Mouse (Mus musculus): ENCODE results near the gene Ppbp. TPM values are rescaled to one million over a fixed set of nuclear protein-coding genes. Genes with fewer than 3 reads are reported as not detected.

The Ppbp gene
- 10 to 100 TPM; 10.5 to 27.1 (median 17.0) TPM for total RNA-seq (2022)

DNA sequence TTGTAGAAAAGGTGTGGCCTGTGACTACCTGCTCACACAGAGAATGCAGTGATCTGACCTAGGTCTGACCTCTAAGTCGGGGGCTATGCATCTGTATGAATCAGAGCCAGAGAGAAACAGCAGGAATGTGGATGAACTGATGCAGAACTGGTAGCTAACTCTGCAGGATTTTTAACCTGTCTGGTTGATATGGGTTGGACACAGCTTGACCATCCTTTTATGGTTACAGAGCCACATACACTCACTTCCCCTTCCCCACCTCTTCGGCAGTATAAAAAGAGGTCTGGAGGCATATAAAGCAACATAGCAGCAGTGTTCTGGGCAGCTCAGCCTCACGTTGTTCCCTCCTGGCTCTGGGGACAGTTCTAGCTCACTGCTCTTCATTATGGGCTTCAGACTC, at the start of gene Ppbp:
Ppbp (plus strand) TSS at position 301 of the 400 bp plus-strand sequence.
- DNase-seq (ENCODE audit: low spot score), result no peak

DNA sequence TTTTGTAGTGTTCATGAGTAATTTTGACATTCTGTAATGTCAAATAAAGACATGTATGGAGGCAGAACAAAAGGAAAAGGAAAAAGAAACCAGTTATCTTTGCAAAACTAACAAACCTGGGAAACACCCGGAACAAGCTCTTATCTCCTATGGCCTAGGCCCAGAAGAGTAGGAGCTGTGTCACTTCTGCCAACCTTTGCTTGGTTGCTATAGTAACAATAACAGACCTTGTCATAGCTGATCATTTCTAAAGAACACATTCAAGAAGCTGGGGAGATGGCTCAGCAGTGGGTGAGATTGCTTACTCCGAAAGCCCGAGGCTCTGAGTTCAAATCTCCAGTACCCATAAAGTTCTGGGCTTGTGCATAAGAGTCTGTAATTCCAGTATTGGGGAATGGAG, 45.7 kb upstream of the Ppbp start:
- DNase-seq (ENCODE audit: low spot score), result no peak

DNA sequence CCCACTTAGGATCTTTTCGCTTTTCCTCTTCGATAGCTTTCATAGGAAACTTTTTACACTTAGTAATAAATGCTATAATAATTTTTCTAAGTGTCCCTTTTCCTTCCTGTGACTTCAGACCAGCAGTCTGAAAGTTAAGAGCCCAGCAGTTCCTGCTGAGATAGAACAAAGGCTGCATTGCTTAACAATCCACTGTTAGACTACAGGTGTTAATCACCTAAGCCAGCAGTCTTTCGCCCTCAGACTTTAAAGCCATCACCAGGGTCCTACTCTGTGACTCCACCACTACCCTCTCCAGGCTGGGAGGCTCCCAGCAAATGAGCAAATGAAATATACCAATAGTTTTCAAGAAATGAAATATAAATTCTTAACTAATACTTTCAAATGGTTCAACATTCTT, 40.1 kb upstream of the Ppbp start:
- no peak for DNase-seq (ENCODE audit: low spot score)

DNA sequence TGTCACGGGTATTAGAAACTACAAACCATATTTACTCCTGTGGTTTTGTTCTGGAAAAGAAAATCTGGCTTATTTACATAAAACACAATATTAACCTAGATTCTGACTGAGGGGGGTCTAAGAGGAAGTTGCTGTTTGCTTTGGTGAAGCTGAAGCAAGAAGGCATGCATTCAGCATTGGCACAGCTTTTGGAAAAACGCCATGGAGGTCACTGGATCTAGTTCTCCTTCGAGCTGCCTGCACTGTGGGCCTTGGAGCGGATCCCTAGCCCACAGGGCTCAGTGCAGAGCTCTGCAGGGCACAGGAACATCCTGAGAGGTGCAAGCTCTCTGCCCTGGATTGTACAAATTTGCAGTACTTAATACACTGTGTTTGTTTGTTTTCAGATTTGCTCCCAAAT, 36.8 kb upstream of the Ppbp start:
- peak; percentile 9 for DNase-seq (ENCODE audit: low spot score)

DNA sequence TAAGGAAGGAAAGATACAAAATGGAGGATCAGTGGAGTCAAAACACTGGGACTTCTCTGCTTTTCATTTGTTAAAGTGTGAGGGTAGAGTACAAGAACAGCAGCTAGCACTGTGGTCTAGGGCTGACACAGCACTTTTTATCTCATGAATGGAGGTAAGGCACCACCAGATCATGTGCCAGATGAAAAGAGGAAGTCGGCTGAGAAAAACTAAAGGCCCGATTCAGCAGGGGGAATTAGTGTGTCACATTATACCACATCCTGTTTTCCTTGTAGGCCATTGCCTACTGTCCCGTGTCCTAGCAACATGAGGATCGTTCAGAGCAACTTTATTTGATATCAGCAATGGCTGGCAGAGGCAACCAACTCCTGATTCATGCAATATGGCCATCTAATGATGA, 26.3 kb upstream of the Ppbp start:
- peak; percentile 46 for DNase-seq (ENCODE audit: low spot score)

DNA sequence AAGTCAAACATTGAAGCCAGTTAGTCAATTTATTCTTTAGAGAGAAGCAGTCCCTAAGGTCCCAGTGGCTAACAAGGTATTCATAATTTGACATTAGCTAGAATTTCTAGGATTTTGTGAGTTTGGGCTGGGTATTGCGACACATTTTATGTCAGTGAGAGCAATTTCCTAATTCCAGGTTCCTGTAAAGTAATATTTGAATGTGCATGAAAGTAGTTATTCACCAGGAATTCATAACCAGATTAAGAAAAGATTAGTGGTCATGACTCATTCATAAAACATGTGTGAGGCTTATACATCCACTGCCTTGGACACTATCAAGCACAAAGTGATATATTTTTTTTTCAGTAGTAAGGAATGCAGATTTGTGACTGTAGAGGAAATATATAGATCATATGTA, 14.4 kb upstream of the Ppbp start:
- no peak for DNase-seq (ENCODE audit: low spot score)

DNA sequence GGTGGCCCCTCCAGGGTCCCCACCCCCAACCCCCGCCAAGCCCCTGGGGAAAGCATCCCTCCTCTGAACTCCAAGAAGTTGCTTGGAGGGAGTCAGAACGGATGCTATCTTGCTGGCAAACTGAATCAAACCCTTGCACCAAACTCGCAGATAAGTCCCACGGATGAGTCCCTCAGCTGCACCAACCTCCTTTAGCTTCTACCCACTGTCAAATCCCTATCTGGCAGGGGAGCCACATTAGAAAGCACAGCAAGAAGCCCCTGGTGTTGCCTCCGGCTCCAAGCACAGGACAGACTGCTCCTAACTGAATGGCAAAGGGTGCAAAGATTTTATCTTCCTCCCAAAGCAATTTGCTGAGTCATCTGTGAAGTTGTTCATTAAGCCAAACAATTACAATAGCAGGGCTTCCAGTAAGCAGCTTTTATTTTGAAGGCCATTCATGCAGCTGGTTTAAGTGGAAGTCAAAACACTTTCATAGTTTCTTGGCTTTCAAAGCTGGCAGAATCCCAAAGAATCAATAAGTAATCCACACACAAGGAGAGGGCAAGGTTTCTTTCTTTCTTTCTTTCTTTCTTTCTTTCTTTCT, 10.2 kb upstream of the Ppbp start:
- DNase-seq (ENCODE audit: low spot score), result peak; percentile 44

DNA sequence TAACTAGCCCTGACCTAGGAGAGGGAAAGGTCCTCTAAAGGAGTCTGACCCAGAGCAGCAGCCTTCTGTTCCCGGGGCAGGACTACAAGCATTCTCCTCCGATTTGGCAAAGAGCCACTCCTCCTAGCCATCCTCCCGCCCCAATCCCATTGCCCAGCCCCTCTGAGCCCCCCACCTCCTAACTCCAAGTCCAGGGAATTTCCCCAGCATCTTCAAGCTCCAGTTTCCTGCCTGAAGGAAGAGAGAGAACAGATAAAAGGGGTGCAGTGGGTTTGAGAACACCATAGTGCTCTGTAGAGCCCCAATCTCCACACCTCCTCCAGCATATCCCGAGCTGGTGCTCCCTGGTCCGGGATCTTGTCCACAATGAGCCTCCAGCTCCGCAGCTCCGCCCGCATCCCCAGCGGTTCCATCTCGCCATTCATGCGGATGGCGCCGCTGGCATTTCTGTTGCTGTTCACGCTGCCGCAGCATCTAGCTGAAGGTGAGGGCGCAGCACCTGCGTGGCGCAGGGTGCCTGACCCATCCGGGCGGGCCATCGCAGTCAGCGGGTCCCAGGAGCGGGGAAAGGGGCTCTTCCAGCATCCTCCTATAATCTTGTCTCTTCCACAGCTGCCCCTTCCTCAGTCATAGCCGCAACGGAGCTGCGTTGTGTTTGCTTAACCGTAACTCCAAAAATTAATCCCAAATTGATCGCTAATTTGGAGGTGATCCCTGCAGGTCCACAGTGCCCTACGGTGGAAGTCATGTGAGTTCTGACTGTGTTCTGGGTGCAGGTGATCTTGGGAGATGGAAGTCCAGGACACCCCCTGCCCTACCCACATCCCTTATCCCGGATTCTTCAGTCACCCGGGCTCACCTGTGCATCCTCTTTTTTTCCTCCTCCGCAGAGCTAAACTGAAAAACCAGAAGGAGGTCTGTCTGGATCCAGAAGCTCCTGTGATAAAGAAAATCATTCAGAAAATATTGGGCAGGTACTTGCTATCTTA, 8.9 kb upstream of the Ppbp start, which contains the start of gene Cxcl5:
Cxcl5 (plus strand) TSS at position 284 of the 989 bp plus-strand sequence.
- no peak for DNase-seq (ENCODE audit: low spot score)

DNA sequence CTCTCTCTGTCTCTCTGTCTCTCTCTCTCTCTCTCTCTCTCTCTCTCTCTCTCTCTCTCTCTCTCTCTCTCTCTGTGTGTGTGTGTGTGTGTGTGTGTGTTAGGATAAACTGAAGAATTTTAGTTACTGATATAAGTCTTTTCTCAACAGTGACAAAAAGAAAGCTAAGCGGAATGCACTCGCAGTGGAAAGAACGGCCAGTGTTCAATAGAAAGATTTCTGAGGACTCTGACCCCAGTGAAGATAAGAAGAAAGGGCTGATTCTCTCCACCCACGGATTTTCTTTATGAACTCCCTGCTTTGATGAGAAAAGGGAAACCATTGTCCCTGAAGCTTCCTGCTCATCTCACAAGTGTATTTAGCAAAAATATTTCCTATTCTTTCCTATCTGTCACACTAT, 8.0 kb upstream of the Ppbp start:
- DNase-seq (ENCODE audit: low spot score), result no peak

DNA sequence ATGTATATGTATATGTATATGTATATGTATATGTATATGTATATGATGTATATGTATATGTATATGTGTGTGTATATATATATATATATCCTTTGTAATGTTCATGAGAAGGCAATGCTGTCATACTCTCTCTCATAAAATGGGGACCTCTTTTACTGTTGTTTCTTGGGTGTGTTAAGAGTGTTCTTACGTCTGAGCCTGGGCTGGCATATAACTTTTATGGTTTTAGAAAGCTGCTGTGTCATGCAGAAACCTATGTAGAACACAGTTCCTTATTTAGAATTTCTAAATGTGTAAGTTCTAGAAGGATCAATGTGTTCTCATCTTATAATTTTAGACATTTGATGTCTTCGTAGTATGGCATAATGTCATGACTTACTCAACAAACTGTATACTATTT, 7.5 kb upstream of the Ppbp start:
- no peak for DNase-seq (ENCODE audit: low spot score)

DNA sequence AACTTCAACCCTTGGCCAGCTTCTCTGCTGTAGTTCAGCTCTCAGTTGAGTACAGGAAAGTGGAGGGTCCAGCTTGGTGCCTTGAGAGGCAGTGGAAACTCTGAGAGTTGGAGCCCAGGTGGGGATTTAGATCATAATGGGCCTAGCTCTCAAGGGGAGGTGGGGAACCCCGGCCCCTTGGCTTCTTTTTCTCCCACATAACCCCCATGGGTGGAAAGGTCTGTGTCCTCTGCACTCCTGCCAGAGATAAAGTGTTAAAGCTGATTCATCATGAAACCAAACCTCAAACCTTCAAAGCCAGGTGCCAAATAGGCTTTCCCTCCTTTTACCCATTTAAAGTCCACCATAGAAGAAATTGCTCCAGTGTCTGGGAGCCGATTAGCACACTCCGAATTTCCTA, 6.5 kb upstream of the Ppbp start:
- DNase-seq (ENCODE audit: low spot score), result no peak

DNA sequence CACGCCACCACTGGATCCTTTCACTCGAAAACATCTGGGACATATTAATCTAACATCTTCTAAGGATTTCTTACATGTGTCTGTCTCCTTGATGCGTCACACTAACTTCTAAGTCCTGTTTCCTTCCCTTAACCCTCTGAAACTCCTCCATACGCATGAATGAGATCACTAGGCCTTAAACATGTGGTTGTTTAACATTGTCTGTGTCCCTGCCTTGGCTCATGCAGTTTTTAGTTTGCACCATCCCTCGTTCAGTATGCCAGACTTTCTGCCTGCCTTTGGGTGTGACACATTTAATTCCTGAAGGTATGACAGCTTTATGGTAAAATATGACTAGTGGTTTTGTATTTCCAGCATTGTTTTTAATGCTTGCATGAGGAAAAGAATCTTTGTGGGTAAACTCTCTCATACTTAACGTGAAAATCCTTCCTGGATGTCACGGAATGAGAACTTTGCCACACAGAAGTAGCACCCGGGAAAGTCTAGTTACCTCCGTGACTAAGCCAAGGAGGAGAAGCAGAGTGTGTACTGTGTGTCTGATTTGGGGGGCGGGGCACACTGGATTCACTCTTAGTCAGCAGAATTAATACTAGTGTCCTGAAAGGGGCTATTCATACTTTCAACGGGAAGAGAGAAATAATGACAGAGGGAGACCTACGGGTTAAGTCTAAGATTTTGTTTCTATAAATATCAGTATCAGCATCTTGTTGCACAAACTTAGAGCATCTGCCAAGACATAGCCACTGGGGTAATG, 4.2 kb upstream of the Ppbp start:
- DNase-seq (ENCODE audit: low spot score), result no peak

DNA sequence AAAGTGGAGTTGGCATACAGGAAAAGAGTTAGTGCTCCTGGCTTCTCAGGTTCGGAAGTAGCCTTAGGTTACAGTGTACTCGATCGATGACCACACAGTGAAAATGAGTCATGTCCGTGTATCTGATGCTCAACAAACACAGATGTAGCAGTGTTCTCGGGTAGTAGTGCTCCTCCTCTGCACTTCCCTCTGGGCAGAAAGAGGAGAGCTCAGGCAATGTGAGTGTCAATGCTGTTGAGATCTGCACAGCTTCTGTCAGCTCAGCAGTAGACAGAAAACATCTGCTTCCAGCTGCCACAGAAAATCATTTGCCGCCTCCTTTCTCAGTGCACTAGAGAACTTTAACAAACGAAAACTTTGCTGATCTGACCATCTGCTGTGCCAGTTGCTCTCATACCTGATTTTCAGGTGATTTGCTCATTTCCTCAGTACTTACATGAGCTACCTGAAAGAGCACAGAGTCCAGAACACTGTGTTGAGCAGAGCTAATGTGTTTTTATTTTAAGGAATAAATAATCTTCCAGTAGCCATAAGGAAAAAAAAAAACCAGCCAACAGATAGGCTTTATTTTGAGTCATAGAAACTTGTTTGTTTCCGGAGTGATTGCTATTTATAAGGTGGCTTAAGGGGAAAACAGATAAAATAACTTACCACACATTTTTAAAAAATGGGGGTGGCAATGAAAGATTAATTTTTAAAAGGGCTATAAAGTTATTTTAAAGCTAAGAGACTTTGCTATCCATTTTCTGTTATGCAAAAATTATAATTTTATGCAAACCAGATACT, 2.3 kb upstream of the Ppbp start:
- no peak for DNase-seq (ENCODE audit: low spot score)

DNA sequence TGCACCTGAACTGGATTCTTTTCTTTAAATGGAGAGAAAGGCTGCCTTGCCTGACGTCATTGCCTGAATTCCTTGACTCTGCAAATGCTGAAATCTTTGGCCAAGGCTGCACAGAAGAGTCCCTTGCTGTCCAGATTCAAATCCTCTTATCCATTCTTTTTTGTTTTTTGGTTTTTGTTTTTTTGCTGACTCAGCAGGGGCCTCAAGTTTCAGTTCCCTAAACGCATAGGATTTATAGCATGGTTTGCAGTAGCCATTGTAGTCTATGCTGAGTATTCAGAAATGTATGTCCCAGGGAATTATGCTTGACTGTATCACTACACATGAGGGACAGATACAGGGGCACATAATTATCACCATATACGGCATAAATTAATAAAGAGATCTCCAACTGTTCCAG, 3.1 kb downstream of the Ppbp start:
- DNase-seq (ENCODE audit: low spot score), result peak; percentile 45

DNA sequence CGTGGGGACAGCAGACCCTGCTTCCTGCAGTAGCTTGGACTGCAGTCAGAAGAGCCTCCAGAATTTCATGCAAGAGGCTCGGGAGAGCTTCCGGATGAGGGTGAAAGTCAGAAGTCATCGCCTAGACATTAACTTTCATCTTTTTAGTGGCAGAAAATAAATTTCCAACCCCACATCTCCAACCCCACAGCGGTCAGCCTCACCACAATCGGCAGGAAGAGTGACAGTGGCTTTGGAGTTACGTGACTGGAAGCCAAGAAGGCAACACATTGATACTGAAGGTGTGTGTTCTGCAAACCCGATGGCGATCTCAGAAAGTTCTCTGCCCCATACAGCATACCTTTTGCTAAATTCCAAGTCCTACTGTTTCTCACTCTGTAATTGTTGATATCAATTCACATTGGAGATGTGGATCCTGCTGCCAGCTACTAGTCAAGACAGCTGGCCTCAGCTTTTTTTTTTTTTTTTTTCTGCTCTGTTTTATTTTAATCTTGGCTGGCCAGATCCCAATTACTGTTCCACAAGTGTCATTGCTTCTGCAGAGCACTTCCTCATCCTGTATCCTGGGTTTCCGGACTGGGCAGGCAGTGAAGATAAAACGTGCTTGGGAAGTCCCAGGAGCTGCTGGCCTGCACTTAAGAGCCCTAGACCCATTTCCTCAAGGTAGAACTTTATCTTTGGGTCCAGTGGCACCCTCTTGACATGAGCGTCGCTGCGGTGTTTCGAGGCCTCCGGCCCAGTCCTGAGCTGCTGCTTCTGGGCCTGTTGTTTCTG, 3.7 kb downstream of the Ppbp start, which contains the start of gene Pf4:
Pf4 (plus strand) TSS at position 556 of the 774 bp plus-strand sequence.
- DNase-seq (ENCODE audit: low spot score), result peak; percentile 79

DNA sequence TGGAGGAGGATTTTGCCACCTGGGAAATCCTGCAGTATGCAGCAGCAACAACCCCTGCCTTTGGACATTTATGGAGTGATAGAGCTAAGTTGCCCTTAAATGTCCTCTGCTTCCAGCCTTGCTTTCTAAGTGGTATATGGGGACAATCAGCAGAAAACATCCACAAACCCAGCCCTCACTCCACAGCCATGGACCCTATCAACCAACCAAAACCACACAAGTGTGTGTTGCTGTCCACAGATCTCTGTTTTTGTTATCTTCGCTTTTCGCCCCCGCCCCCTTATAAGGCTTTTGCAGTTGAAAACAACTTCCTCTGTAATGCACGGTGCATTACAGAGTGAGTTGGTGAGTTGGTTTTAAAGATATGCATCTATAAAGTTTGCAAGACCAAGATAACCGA, 7.2 kb downstream of the Ppbp start:
- no peak for DNase-seq (ENCODE audit: low spot score)

DNA sequence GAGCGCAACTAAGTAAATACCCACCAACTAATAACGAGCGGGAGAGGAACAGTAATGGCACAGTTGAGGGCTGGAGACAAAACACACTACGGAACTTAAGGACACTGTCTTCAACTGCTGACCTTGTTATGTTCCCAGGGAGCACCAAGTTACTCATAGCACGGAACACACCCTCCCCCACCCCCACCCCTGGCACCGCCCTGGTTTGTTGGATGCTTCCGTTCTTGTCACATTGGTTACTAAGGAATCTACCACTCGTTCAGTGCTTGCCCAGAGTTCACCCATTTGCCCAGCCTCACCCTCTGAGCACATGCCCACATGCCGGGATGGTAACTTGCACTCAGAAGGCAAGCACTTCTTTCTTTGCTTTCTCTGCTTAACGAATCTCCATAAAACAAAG, 9.3 kb downstream of the Ppbp start:
- no peak for DNase-seq (ENCODE audit: low spot score)

DNA sequence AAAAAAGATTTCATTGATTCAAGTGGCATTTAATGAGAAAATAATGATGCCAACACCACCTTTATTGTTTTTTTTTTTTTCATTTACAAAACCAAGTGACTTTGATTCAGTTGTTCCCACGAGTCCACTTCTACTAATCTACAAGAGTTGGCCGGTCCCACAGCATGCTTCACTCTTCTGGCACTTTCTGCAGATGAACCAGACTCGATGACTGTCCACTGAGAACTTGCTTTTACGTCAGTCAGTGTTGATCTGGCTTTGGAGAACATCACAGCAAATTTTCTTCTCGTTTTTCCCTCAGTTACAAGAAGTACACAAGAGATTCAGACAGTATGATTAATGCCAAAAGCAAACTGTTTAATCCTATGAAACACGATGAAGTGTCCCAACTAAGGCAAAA, 10.5 kb downstream of the Ppbp start:
- peak; percentile 40 for DNase-seq (ENCODE audit: low spot score)

DNA sequence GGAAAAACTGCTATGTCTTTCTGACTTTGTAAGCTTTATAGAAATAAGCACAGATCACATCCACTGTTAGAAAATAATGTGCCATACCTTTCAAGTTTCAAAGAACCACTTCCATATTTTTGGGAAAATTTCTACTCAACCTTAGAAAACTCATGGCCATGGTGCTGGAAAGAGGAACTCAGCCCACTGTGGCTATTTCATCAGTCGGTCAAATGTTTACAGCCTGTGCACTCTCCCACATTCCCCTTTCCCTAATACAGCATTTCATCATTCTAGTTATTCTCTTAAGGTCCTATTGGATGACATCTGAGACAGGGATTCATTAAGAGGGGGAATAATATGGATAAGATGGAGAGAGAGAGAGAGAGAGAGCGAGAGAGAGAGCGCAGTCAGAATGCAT, 15.4 kb downstream of the Ppbp start:
- DNase-seq (ENCODE audit: low spot score), result no peak
